In genomic region chr4:138017085-138017637, GRCm38 (mm10) we compare ENCODE assay signal across 13 mouse cellular contexts. TPM values are rescaled to one million over a fixed set of nuclear protein-coding genes. Genes with fewer than 3 reads are reported as not detected.
DNase-seq lines count a peak whose midpoint lies in the region; ATAC-seq and TF ChIP-seq lines count a peak whose summit lies in the region.
"Had no signal": no experiment of that assay in that cellular context is flagged by ENCODE, and none has a peak within 500 bp of the region (broad histone marks: within the 10 kb centered on the region; RNA-seq: fewer than 3 reads in every experiment).

No protein-coding gene starts in this region.

- DNase-seq in forebrain, embryonic 10.5 days (ENCODE audit: extremely low spot score, low spot score), result no peak
- DNase-seq in left cerebral cortex, adult 2 months (ENCODE audit: extremely low spot score in 1 of 2, low spot score in 2 of 2), result no peak
- no peak for DNase-seq in left cerebral cortex, postnatal 25 days (ENCODE audit: low spot score in 2 of 2)
- no peak for DNase-seq in left cerebral cortex, postnatal 36 days (ENCODE audit: low spot score in 2 of 2)
- no peak for DNase-seq in urinary bladder, adult 18-20 months (ENCODE audit: low spot score in 2 of 2)
- DNase-seq: adrenal gland, adult 8-10 months; B cell, adult 2 months; cerebellum, adult 8-10 months; gastrocnemius, postnatal 10 days; thymus, adult 2 months had no signal

- no peaks in the 10 kb centered on the region for H3K27me3 ChIP-seq in forebrain, embryonic 12.5 days
- no peaks in the 10 kb centered on the region for H3K27me3 ChIP-seq in forebrain, embryonic 10.5 days (ENCODE audit: poor library complexity, severe bottlenecking)
- H3K27me3 ChIP-seq in hindbrain, embryonic 15.5 days, result no peaks in the 10 kb centered on the region
- no peaks in the 10 kb centered on the region for H3K27me3 ChIP-seq in neural tube, embryonic 13.5 days

- no peaks in the 10 kb centered on the region for H3K9me3 ChIP-seq in forebrain, embryonic 12.5 days
- H3K9me3 ChIP-seq in forebrain, embryonic 10.5 days, result no peaks in the 10 kb centered on the region
- H3K9me3 ChIP-seq in hindbrain, embryonic 15.5 days, result no peaks in the 10 kb centered on the region
- H3K9me3 ChIP-seq in neural tube, embryonic 13.5 days, result no peaks in the 10 kb centered on the region

- ATAC-seq in forebrain, embryonic 12.5 days (ENCODE audit: low FRiP score), result no peak
- no peak for ATAC-seq in hindbrain, embryonic 15.5 days (ENCODE audit: low FRiP score, low read depth)
- peak; percentile 73 for ATAC-seq in neural tube, embryonic 13.5 days (ENCODE audit: low read depth)

- H3K36me3 ChIP-seq in forebrain, embryonic 12.5 days (replicated peaks), result peaks cover 48% of the 10 kb centered on the region
- peaks cover 88% of the 10 kb centered on the region for H3K36me3 ChIP-seq in forebrain, embryonic 10.5 days (replicated peaks)
- H3K36me3 ChIP-seq in hindbrain, embryonic 15.5 days, result peaks cover 9% of the 10 kb centered on the region; the same call in 1 of the 2 replicates
- H3K36me3 ChIP-seq in neural tube, embryonic 13.5 days, result peaks cover 29% of the 10 kb centered on the region

- TF ChIP-seq CTCF in left cerebral cortex, adult 2 months (IDR thresholded peaks at IDR 0.05), result no peak

- H3K4me1 ChIP-seq in forebrain, embryonic 12.5 days, result peaks cover 11% of the 10 kb centered on the region
- no peaks in the 10 kb centered on the region for H3K4me1 ChIP-seq in forebrain, embryonic 10.5 days
- H3K4me1 ChIP-seq in hindbrain, embryonic 15.5 days (replicated peaks), result peaks cover 40% of the 10 kb centered on the region
- peaks cover 55% of the 10 kb centered on the region for H3K4me1 ChIP-seq in neural tube, embryonic 13.5 days (replicated peaks)

- H3K27ac ChIP-seq in forebrain, embryonic 12.5 days, result peak overlapping the region; percentile 19; the same call in 1 of the 2 replicates
- no peak overlapping the region for H3K27ac ChIP-seq in forebrain, embryonic 10.5 days
- peak overlapping the region; percentile 34; the same call in 1 of the 2 replicates for H3K27ac ChIP-seq in left cerebral cortex, adult 2 months
- H3K27ac ChIP-seq in hindbrain, embryonic 15.5 days (replicated peaks), result peak overlapping the region; percentile 66
- H3K27ac ChIP-seq in neural tube, embryonic 13.5 days (replicated peaks), result peak overlapping the region; percentile 83

- no peak overlapping the region for H3K9ac ChIP-seq in forebrain, embryonic 12.5 days
- H3K9ac ChIP-seq in hindbrain, embryonic 15.5 days, result no peak overlapping the region
- H3K9ac ChIP-seq in neural tube, embryonic 13.5 days, result peak overlapping the region; percentile 31

- intact Hi-C loops in left cerebral cortex, adult 2 months (cut with DNase I), result no loop called here
- intact Hi-C loops in left cerebral cortex, postnatal 25 days (cut with DNase I), result no loop called here
- intact Hi-C loops in left cerebral cortex, postnatal 36 days (cut with DNase I), result no loop called here

- no peak overlapping the region for H3K4me3 ChIP-seq in forebrain, embryonic 12.5 days (replicated peaks)
- H3K4me3 ChIP-seq in forebrain, embryonic 10.5 days, result no peak overlapping the region
- no peak overlapping the region for H3K4me3 ChIP-seq in left cerebral cortex, adult 2 months
- H3K4me3 ChIP-seq in hindbrain, embryonic 15.5 days, result no peak overlapping the region
- no peak overlapping the region for H3K4me3 ChIP-seq in neural tube, embryonic 13.5 days

- WGBS in forebrain, embryonic 12.5 days, result 85% methylated on average over 11 of the region's 11 CpGs
- 94% methylated on average over 11 of the region's 11 CpGs for WGBS in forebrain, embryonic 10.5 days
- 52% methylated on average over 11 of the region's 11 CpGs for WGBS in hindbrain, embryonic 15.5 days
- WGBS in neural tube, embryonic 13.5 days, result 25% methylated on average over 11 of the region's 11 CpGs

- no peak overlapping the region for H3K4me2 ChIP-seq in forebrain, embryonic 12.5 days
- H3K4me2 ChIP-seq in hindbrain, embryonic 15.5 days, result no peak overlapping the region
- H3K4me2 ChIP-seq in neural tube, embryonic 13.5 days, result peak overlapping the region; percentile 29

RNA-seq across cellular contexts. Expression of gene Eif4g3, which starts 24.3 kb away (rescaled TPM):
- polyA plus RNA-seq in forebrain, embryonic 12.5 days (2016; fragmentation: Nextera tagmentation; extraction: Ambion mirVana), result 58.0 and 60.5 TPM in 2 replicates
- polyA plus RNA-seq in forebrain, embryonic 10.5 days (2016; fragmentation: Nextera tagmentation; extraction: Ambion mirVana), result 36.5 and 37.2 TPM in 2 replicates
- total RNA-seq in left cerebral cortex, adult 2 months (2021), result 100 to 1,000 TPM; 179 to 187 TPM
- 100 to 1,000 TPM; 164 to 178 TPM for total RNA-seq in left cerebral cortex, postnatal 25 days (2021)
- polyA plus RNA-seq in hindbrain, embryonic 15.5 days (2015; fragmentation: Nextera tagmentation; extraction: Ambion mirVana), result 49.9 and 51.0 TPM in 2 replicates
- polyA plus RNA-seq in neural tube, embryonic 13.5 days (2015; fragmentation: Nextera tagmentation; extraction: Ambion mirVana), result 51.1 TPM in 2 replicates
- total RNA-seq in left cerebral cortex, postnatal 36 days (2021), result 100 to 1,000 TPM; 168 to 190 TPM
